Mouse (Mus musculus) forebrain, embryonic 12.5 days (tissue): ENCODE results near the gene Asic3. TPM values are rescaled to one million over a fixed set of nuclear protein-coding genes. Genes with fewer than 3 reads are reported as not detected.

Experiments
- ATAC-seq: fragments of 200-750 bp; cut with Nextera tagmentation; 2 replicates; pipeline ENCODE4 v1.8.0; 2017; ENCODE audit warnings: moderate TSS enrichment; ENCODE audit not compliant: low FRiP score
- H3K27ac ChIP-seq: fragments of 300-500 bp; sonication (generic); 2 replicates; pipeline ENCODE4 v1.5.1; 2016; ENCODE audit warnings: mild to moderate bottlenecking
- H3K27me3 ChIP-seq: fragments of 300-500 bp; sonication (generic); 2 replicates; pipeline ENCODE4 v1.6.1; 2016; ENCODE audit warnings: mild to moderate bottlenecking
- H3K36me3 ChIP-seq: fragments of 300-500 bp; sonication (generic); replicated peaks from 2 replicates; pipeline ENCODE4 v1.6.1; 2016; ENCODE audit warnings: mild to moderate bottlenecking
- H3K4me1 ChIP-seq: fragments of 300-500 bp; sonication (generic); 2 replicates; pipeline ENCODE4 v1.6.1; 2016
- H3K4me2 ChIP-seq: fragments of 300-500 bp; sonication (generic); 2 replicates; pipeline ENCODE4 v1.6.1; 2016; ENCODE audit warnings: mild to moderate bottlenecking, moderate library complexity
- H3K4me3 ChIP-seq: fragments of 300-500 bp; sonication (generic); replicated peaks from 2 replicates; pipeline ENCODE4 v1.5.1; 2016; ENCODE audit warnings: mild to moderate bottlenecking
- H3K9ac ChIP-seq: fragments of 300-500 bp; sonication (generic); 2 replicates; pipeline ENCODE4 v1.6.1; 2016; ENCODE audit warnings: mild to moderate bottlenecking
- H3K9me3 ChIP-seq: fragments of 300-500 bp; sonication (generic); 2 replicates; pipeline ENCODE4 v1.6.1; 2016
- WGBS: fragments of 180-500 bp; shearing (Covaris S2); methylation state at CpG from one replicate; pipeline ENCODE4 v1.1.7; 2016; 5-methylcytosine and 5-hydroxymethylcytosine counted together
- polyA plus RNA-seq: library from polyadenylated mRNA; unstranded; fragments of >200 nt; fragmentation: Nextera tagmentation; extraction: Ambion mirVana; gene quantifications from 2 replicates; pipeline ENCODE4 v1.2.1, GENCODE M21; 2016

The Asic3 gene
- polyA plus RNA-seq, 1 experiment from 2014 or later = 0.20 TPM

DNA sequence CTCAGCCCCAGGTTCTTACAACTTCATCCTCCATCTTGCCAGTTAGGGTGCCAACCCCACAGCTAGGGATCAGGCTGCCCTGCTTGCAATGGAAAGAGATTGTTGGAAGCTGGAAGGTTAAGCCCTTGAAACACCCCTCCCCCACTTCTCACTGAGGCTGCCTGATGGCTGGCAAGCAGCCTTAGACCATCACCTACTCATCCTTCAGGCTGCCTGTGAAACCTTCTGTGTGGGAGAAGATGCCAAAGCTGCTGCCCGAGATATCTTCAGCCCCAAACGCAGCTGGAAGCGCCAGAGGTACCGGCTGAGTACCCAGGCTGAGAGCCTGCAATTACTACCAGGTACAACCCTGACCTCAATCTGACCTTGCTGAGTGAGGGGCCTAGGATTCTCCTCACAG is 33.7 kb upstream of the Asic3 start:
- peaks cover 2% of the 10 kb centered on the region; the same call in 1 of the 2 replicates for H3K27me3 ChIP-seq
- no peak for ATAC-seq
- H3K4me3 ChIP-seq = no peak overlapping the region
- peaks cover 10% of the 10 kb centered on the region for H3K4me1 ChIP-seq
- no peaks in the 10 kb centered on the region for H3K36me3 ChIP-seq
- 90% methylated on average over 4 of the region's 4 CpGs for WGBS
- H3K4me2 ChIP-seq = no peak overlapping the region
- H3K9ac ChIP-seq = no peak overlapping the region
- no peak overlapping the region for H3K27ac ChIP-seq
- no peaks in the 10 kb centered on the region for H3K9me3 ChIP-seq

DNA sequence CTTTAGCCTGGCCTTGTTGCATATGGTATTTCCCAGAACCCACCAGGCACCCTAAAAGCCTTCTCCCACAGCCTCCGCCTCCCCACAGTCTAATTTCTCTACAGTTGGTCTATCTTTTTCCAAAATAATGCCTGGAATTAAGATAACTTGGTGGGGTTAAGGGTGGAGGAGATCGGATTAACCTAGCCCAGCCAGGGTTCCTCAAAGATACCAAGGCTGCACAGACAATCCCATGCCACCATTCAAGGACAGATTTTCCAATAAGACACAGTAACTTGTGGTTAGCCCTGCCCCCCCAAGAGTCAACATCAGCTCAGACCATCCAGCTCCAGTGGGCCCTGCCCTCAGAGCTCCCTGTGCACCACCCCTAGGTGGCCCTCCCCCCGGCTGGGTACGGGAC is 32.7 kb upstream of the Asic3 start:
- no peak overlapping the region for H3K9ac ChIP-seq
- ATAC-seq = no peak
- H3K4me1 ChIP-seq = peaks cover 10% of the 10 kb centered on the region
- no peaks in the 10 kb centered on the region for H3K9me3 ChIP-seq
- H3K36me3 ChIP-seq = no peaks in the 10 kb centered on the region
- H3K27me3 ChIP-seq = peaks cover 12% of the 10 kb centered on the region
- 95% methylated on average over 4 of the region's 4 CpGs for WGBS
- no peak overlapping the region for H3K27ac ChIP-seq
- no peak overlapping the region for H3K4me2 ChIP-seq
- no peak overlapping the region for H3K4me3 ChIP-seq

DNA sequence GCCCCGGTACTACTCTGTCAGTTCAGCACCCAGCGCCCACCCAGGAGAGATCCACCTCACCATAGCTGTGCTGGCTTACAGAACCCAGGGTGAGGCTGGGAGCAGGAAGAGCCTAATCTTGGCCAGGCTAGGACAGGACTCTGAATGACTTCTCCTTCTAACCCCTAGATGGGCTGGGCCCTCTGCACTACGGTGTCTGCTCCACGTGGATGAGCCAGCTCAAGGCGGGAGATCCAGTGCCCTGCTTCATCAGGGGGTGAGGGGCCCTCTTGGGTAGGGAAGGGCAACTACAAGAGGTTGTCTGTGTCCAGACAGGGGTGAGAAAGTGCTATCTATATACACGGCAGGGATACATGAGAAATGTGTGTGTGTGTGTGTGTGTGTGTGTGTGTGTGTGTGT is 31.7 kb upstream of the Asic3 start:
- Histone ChIP-seq H3K4me3 (no peak overlapping the region), H3K27me3 (peaks cover 22% of the 10 kb centered on the region), H3K9ac (no peak overlapping the region), H3K27ac (no peak overlapping the region), H3K9me3 (no peaks in the 10 kb centered on the region), H3K4me1 (peaks cover 10% of the 10 kb centered on the region), H3K36me3 (no peaks in the 10 kb centered on the region), H3K4me2 (no peak overlapping the region)
- 70% methylated on average over 6 of the region's 6 CpGs for WGBS
- no peak for ATAC-seq

DNA sequence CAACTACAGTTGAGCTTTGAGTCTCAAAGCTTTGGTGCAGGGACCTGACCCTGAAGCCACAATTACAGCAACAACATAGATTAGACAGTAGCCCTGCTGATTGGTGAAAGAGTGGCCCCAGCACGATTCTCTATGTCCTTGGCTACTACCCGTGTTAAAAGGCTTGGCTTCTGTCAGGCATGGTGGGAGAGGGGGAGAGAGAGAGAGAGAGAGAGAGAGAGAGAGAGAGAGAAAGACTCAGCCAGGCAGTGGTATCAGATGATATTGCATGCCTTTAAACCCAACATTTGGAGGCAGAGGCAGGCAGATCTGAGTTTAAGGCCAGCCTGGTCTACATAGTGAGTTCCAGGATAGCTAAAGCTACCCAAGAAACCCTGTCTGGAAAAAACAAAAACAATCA is 31.2 kb upstream of the Asic3 start:
- Histone ChIP-seq H3K36me3 (no peaks in the 10 kb centered on the region), H3K9ac (no peak overlapping the region), H3K4me2 (no peak overlapping the region), H3K27me3 (peaks cover 27% of the 10 kb centered on the region), H3K4me3 (no peak overlapping the region), H3K4me1 (peaks cover 15% of the 10 kb centered on the region), H3K27ac (no peak overlapping the region), H3K9me3 (no peaks in the 10 kb centered on the region)
- WGBS = 61% methylated on average over 2 of the region's 2 CpGs
- no peak for ATAC-seq

DNA sequence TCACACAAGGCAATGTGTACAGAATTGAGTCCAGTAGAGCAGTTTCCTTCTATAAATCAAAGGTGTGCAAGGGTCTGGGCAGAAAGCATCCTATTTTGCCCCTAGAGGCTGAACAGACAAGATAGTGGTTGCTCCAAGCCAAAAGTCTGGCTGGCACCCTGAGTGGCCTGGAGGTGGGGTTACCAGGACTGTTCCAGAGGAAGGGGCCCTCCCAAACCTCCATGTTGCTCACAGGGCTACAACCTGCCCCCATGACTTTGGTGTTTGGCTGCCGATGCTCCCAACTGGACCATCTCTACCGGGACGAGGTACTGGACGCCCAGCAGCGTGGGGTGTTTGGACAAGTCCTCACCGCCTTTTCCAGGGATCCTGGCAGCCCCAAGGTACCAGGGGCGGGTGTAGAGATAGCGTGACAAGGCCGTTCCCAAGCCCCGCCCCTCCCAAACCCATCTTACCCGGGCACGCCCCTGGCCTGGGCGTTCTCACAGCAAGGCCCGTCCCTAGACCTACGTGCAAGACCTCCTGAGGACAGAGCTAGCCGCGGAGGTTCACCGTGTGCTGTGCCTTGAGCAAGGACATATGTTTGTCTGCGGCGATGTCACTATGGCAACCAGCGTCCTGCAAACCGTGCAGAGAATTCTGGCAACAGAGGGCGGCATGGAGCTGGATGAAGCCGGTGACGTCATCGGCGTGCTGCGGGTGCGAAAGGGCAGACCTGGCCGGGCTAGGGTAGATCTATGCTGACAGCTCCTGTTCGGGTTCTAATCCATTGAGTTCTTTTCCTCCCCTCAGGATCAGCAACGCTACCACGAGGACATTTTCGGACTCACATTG is 29.9 kb upstream of the Asic3 start:
- ATAC-seq = peak; percentile 88
- peak overlapping the region; percentile 46; the same call in 1 of the 2 replicates for H3K27ac ChIP-seq
- H3K9me3 ChIP-seq = no peaks in the 10 kb centered on the region
- WGBS = under 1% methylated on average over 34 of the region's 34 CpGs
- H3K4me3 ChIP-seq = peak overlapping the region; percentile 53
- H3K27me3 ChIP-seq = peaks cover 40% of the 10 kb centered on the region
- H3K9ac ChIP-seq = peak overlapping the region; percentile 51
- H3K36me3 ChIP-seq = no peaks in the 10 kb centered on the region
- H3K4me2 ChIP-seq = peak overlapping the region; percentile 71
- H3K4me1 ChIP-seq = peaks cover 28% of the 10 kb centered on the region

DNA sequence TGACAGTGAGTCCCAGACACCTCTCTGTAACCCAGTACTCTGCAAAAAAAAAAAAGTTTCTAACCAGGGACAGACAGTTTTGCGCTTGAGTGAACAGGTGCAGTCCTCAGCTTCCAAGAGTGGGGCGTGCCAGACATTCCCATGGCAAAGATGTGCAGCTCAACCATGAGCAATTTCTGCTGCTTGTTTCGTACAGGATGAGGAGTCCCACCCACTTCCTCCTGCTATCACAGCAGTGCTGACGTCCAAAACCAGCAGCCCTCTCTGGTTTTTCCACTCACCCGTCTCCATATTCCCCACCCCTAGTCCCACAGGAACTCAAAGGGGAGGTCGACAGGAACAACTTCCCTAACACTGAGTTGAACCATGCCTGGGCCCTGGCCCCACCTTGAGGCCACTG is 28.8 kb upstream of the Asic3 start:
- no peaks in the 10 kb centered on the region for H3K36me3 ChIP-seq
- H3K9ac ChIP-seq = no peak overlapping the region
- ATAC-seq = no peak
- no peak overlapping the region for H3K4me2 ChIP-seq
- no peak overlapping the region for H3K27ac ChIP-seq
- H3K4me3 ChIP-seq = no peak overlapping the region
- H3K27me3 ChIP-seq = peaks cover 51% of the 10 kb centered on the region
- no peaks in the 10 kb centered on the region for H3K9me3 ChIP-seq
- 75% methylated on average over 6 of the region's 6 CpGs for WGBS
- H3K4me1 ChIP-seq = peaks cover 30% of the 10 kb centered on the region

DNA sequence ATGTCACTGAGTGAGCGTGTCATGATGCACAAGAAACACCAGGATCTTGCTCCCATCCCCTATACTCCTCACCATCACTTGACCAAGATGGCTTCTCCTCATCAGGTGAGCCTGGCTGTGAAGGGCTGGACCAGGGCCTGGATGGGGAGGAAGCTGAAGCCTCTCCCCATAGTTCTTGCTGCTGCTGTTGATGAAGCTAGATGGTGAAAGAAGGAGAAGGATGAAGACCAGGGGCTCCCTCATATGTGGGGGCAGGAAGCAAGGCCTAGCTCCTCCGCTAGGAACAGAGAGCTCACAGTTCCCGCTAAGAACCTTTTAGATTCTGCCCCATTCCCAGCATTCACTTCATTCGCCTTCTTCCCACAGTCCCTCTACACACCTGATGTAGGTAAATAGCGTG is 27.8 kb upstream of the Asic3 start:
- ATAC-seq = no peak
- no peak overlapping the region for H3K27ac ChIP-seq
- no peak overlapping the region for H3K4me3 ChIP-seq
- WGBS = 90% methylated on average over 5 of the region's 5 CpGs
- H3K9me3 ChIP-seq = no peaks in the 10 kb centered on the region
- H3K27me3 ChIP-seq = peaks cover 60% of the 10 kb centered on the region
- no peaks in the 10 kb centered on the region for H3K36me3 ChIP-seq
- no peak overlapping the region for H3K9ac ChIP-seq
- H3K4me2 ChIP-seq = no peak overlapping the region
- peaks cover 30% of the 10 kb centered on the region for H3K4me1 ChIP-seq

DNA sequence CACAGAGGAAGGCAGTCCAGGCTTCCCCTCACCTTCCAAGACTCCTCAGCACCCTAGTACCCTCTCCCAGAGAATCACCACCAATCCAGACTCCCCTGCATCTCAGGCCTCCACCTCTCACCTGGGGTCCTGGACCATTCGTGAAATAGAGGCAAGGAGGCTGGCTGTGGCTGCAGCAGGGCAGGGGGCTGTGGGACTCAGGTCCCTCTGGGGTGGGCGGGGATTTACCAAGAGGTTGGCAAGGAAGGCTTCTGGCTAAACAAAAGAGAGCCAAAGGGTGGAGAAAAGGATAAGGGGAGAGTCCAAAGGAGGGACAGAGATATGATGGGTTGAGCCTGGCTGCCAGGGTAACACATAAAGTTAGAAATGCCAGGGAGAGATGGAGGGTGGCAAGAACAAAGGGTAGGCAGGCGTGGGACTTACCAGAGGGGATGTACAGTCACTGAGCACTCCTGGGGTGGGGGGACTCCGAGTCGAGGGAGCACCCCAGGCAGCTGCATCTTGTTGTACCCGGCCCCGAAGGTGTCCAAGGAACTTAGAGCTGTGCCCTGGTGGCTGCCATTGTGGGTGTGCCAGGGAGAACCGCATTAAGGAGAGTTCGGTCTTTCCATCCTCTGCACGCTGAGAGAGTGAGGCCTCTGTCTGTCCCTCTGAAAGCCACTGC is 27.2 kb upstream of the Asic3 start:
- Histone ChIP-seq H3K4me1 (peaks cover 30% of the 10 kb centered on the region), H3K9ac (no peak overlapping the region), H3K27ac (no peak overlapping the region), H3K4me2 (no peak overlapping the region), H3K9me3 (no peaks in the 10 kb centered on the region), H3K27me3 (peaks cover 65% of the 10 kb centered on the region), H3K4me3 (no peak overlapping the region), H3K36me3 (no peaks in the 10 kb centered on the region)
- 82% methylated on average over 10 of the region's 10 CpGs for WGBS
- no peak for ATAC-seq

DNA sequence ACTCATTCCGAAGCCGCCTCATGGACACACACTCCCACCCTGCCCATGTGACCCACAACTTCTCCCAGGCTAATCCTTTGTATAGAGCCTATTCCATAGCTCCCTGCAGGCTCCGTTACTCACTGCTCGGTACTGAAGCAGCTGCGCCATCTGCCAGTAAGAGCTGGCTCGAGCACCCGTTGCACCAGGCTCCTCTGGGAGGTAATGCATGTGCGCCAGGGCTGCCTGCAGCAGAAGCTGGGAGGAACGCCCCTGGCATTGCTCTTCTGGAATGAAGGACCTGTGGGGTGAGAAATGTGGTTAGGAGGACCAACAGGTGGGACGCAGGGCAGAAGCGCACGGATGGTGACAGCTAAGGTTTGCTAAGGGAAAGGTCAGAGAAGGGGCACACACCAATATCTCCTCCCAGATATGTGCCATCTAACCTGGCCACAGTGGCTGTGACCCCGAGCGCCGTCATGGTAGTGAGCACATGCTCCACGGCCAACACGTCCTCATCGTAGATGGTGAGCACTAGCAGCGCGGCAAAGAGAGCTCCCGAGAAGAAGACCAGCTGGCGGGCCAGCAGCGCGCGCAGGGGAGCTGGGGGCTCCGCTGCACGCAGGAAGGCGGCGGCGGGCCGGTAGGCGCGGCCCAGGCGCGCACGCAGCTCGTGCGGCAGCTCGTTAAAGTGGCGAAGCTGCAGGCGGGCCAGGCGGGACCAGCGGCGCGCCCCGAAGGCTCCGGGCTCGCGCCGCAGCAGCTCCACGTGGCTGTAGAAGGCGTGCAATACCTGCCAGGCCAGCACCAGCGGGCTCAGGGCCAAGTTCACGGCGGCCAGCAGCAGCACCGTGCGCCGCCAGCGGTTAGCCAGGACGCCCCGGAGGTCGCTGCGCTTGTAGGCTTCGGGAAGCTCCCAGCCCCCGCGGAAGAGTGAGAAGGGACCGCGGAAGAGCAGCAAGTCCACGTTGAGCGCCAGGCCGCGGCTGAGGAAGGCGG is 25.6 kb upstream of the Asic3 start:
- Histone ChIP-seq H3K27ac (0 out of 2 replicates have a peak overlapping the region, but pooled peaks have one; percentile 25), H3K27me3 (peaks cover 70% of the 10 kb centered on the region), H3K4me2 (peak overlapping the region; percentile 94), H3K36me3 (no peaks in the 10 kb centered on the region), H3K9me3 (no peaks in the 10 kb centered on the region), H3K4me1 (peaks cover 30% of the 10 kb centered on the region), H3K9ac (peak overlapping the region; percentile 54), H3K4me3 (peak overlapping the region; percentile 46)
- WGBS = under 1% methylated on average over 70 of the region's 73 CpGs
- peak; percentile 51; the same call in 1 of the 2 replicates for ATAC-seq

DNA sequence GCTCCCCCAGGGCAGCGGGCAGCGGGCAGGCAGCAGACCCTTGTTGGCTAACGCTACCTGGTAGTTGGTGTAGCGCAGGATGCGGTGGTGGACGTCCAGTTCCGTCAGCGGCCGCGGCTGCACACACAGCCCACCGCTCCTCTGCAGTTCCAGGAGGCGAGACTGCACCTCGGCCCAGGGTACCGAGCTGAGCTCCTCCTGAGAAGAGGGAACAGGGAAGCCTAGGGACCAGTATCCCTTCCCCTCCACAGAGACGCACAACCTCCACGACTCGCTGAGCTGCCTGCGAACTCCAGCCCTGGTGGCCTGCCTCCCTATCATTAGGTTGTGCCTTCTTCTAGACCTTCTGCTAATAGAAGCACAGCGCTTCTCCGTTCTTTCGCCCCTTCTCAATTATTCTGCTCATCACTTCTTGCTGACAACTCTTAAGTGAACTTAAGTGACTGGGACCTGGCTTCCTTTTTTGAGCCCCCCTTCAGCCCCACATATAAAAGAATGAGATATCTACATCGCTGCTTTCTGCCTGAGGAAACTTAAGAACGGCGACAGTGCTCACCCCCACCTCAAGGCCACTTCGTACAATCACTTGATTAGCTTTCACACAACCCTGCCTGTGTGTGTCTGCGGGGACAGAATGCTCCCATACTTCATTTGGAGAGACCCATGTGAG is 24.8 kb upstream of the Asic3 start:
- Histone ChIP-seq H3K9me3 (no peaks in the 10 kb centered on the region), H3K4me2 (peak overlapping the region; percentile 94), H3K27ac (no peak overlapping the region), H3K27me3 (peaks cover 70% of the 10 kb centered on the region), H3K36me3 (no peaks in the 10 kb centered on the region), H3K9ac (peak overlapping the region; percentile 54), H3K4me3 (peak overlapping the region; percentile 46), H3K4me1 (peaks cover 25% of the 10 kb centered on the region)
- WGBS = 21% methylated on average over 26 of the region's 26 CpGs
- ATAC-seq = no peak

DNA sequence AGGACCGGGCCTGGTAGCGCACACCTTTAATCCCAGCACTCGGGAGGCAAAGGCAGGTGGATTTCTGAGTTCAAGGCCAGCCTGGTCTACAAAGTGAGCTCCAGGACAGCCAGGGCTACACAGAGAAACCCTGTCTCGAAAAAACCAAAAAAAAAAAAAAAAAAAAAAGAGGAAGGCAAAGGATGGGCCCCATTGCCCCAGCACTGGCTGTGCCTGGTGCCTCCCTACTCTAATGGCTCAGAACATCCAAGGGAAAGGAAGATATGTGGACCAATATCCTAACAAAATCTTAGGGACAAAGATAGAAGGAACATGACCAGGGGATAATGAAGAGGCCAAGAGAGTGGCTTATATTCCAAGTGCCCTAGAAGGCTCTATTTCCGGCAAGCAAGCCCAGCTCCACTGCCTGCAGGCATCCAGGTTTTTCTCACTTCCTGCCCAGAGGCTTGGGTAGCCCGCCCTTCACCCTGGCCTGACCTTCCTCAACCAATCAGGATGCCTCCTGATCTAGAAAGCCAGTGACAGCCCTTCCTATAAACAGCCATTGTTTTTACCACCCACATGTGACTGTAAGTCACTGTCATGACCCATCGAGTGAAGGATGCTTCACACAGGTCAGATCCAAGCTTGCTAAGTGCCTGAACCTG is 24.1 kb upstream of the Asic3 start:
- H3K27me3 ChIP-seq = peaks cover 70% of the 10 kb centered on the region
- no peaks in the 10 kb centered on the region for H3K36me3 ChIP-seq
- ATAC-seq = no peak
- no peaks in the 10 kb centered on the region for H3K9me3 ChIP-seq
- no peak overlapping the region for H3K4me3 ChIP-seq
- no peak overlapping the region for H3K27ac ChIP-seq
- H3K4me2 ChIP-seq = no peak overlapping the region
- no peak overlapping the region for H3K9ac ChIP-seq
- peaks cover 25% of the 10 kb centered on the region for H3K4me1 ChIP-seq
- WGBS = 59% methylated on average over 7 of the region's 7 CpGs
